Mouse (Mus musculus) stomach, embryonic 14.5 days (tissue): Measurements from ENCODE around the gene Col5a1. TPM values are rescaled to one million over a fixed set of nuclear protein-coding genes. Genes with fewer than 3 reads are reported as not detected.

Source experiments
- ATAC-seq: fragments of 200-750 bp; cut with Nextera tagmentation; 2 replicates; pipeline ENCODE4 v1.8.0; 2017; ENCODE audit warnings: low read depth, moderate TSS enrichment; ENCODE audit not compliant: insufficient number of reproducible peaks, insufficient read depth, low FRiP score
- H3K27ac ChIP-seq: fragments of 300-500 bp; sonication (generic); 2 replicates; pipeline ENCODE4 v1.5.1; 2014; ENCODE audit warnings: mild to moderate bottlenecking, low read length, moderate library complexity, mixed read lengths
- H3K27me3 ChIP-seq: fragments of 300-500 bp; sonication (generic); 2 replicates; pipeline ENCODE4 v1.6.1; 2014; ENCODE audit warnings: low read length, control low read depth, mixed read lengths; ENCODE audit not compliant: control insufficient read depth, insufficient read depth
- H3K36me3 ChIP-seq: fragments of 300-500 bp; sonication (generic); 2 replicates; pipeline ENCODE4 v1.6.1; 2014; ENCODE audit warnings: mild to moderate bottlenecking, control low read depth, low read length, moderate library complexity, mixed read lengths; ENCODE audit not compliant: control insufficient read depth, insufficient read depth
- H3K4me1 ChIP-seq: fragments of 300-500 bp; sonication (generic); 2 replicates; pipeline ENCODE4 v1.6.1; 2014; ENCODE audit warnings: low read length, control low read depth, mixed read lengths; ENCODE audit not compliant: control insufficient read depth, insufficient read depth
- H3K4me2 ChIP-seq: fragments of 300-500 bp; sonication (generic); replicated peaks from 2 replicates; pipeline ENCODE4 v1.6.1; 2014; ENCODE audit warnings: low read depth, low read length, control low read depth
- H3K4me3 ChIP-seq: fragments of 300-500 bp; sonication (generic); 2 replicates; pipeline ENCODE4 v1.5.1; 2014; ENCODE audit warnings: low read depth, low read length, control low read depth
- H3K9ac ChIP-seq: fragments of 300-500 bp; sonication (generic); replicated peaks from 2 replicates; pipeline ENCODE4 v1.6.1; 2014; ENCODE audit warnings: low read depth, mild to moderate bottlenecking, control low read depth, low read length, moderate library complexity, mixed read lengths
- H3K9me3 ChIP-seq: fragments of 300-500 bp; sonication (generic); 2 replicates; pipeline ENCODE4 v1.6.1; 2016; ENCODE audit warnings: low read depth, low read length, control low read depth; ENCODE audit not compliant: control insufficient read depth
- WGBS: fragments of 180-500 bp; shearing (Covaris S2); extraction: QIAGEN DNeasy Blood & Tissue Kit; methylation state at CpG from one replicate; pipeline ENCODE4 v1.1.7; 2014; 5-methylcytosine and 5-hydroxymethylcytosine counted together
- polyA plus RNA-seq: library from polyadenylated mRNA; unstranded; fragments of >200 nt; fragmentation: Nextera tagmentation; extraction: Ambion mirVana; gene quantifications from 2 replicates; pipeline ENCODE4 v1.2.1, GENCODE M21; 2014

Gene Col5a1
- polyA plus RNA-seq, 1 experiment from 2014 or later = 160 TPM

GRCm38 (mm10) chr2:28064339-28065080 is 178.3 kb downstream of the Col5a1 start:
- no peak overlapping the region for H3K4me2 ChIP-seq
- H3K27ac ChIP-seq = no peak overlapping the region
- H3K4me1 ChIP-seq = no peaks in the 10 kb centered on the region
- peak; percentile 49; the same call in 1 of the 2 replicates for ATAC-seq
- H3K27me3 ChIP-seq = no peaks in the 10 kb centered on the region
- H3K9me3 ChIP-seq = no peaks in the 10 kb centered on the region
- H3K9ac ChIP-seq = no peak overlapping the region
- H3K4me3 ChIP-seq = no peak overlapping the region
- WGBS = 64% methylated on average over 7 of the region's 7 CpGs
- no peaks in the 10 kb centered on the region for H3K36me3 ChIP-seq

- Histone ChIP-seq H3K4me3 (no peak overlapping the region), H3K4me1 (no peaks in the 10 kb centered on the region), H3K9me3 (no peaks in the 10 kb centered on the region), H3K36me3 (no peaks in the 10 kb centered on the region), H3K27ac (no peak overlapping the region), H3K27me3 (no peaks in the 10 kb centered on the region), H3K4me2 (no peak overlapping the region), H3K9ac (no peak overlapping the region)
- 77% methylated on average over 5 of the region's 5 CpGs for WGBS
- no peak for ATAC-seq
These were observed 178.9 kb downstream of the Col5a1 start for GRCm38 (mm10) chr2:28065081-28065651.

- H3K4me3 ChIP-seq = no peak overlapping the region
- ATAC-seq = no peak
- H3K9ac ChIP-seq = no peak overlapping the region
- H3K4me2 ChIP-seq = no peak overlapping the region
- H3K36me3 ChIP-seq = no peaks in the 10 kb centered on the region
- H3K27me3 ChIP-seq = no peaks in the 10 kb centered on the region
- WGBS = 69% methylated on average over 5 of the region's 5 CpGs
- no peaks in the 10 kb centered on the region for H3K4me1 ChIP-seq
- H3K9me3 ChIP-seq = no peaks in the 10 kb centered on the region
- no peak overlapping the region for H3K27ac ChIP-seq
These were observed 180.5 kb downstream of the Col5a1 start for GRCm38 (mm10) chr2:28066686-28067085.

- no peaks in the 10 kb centered on the region for H3K27me3 ChIP-seq
- 72% methylated on average over 6 of the region's 6 CpGs for WGBS
- H3K4me3 ChIP-seq = no peak overlapping the region
- H3K27ac ChIP-seq = no peak overlapping the region
- no peaks in the 10 kb centered on the region for H3K9me3 ChIP-seq
- no peak overlapping the region for H3K9ac ChIP-seq
- H3K4me1 ChIP-seq = no peaks in the 10 kb centered on the region
- no peaks in the 10 kb centered on the region for H3K36me3 ChIP-seq
- no peak for ATAC-seq
- no peak overlapping the region for H3K4me2 ChIP-seq
These were observed 180.9 kb downstream of the Col5a1 start for GRCm38 (mm10) chr2:28067175-28067574.

GRCm38 (mm10) chr2:28067821-28068536 is 181.8 kb downstream of the Col5a1 start:
- Histone ChIP-seq H3K9me3 (no peaks in the 10 kb centered on the region), H3K4me1 (no peaks in the 10 kb centered on the region), H3K27me3 (no peaks in the 10 kb centered on the region), H3K27ac (no peak overlapping the region), H3K4me3 (no peak overlapping the region), H3K36me3 (no peaks in the 10 kb centered on the region), H3K9ac (no peak overlapping the region), H3K4me2 (no peak overlapping the region)
- WGBS = 94% methylated on average over 2 of the region's 2 CpGs
- no peak for ATAC-seq

GRCm38 (mm10) chr2:28068537-28068878 is 182.3 kb downstream of the Col5a1 start:
- 80% methylated on average over 9 of the region's 9 CpGs for WGBS
- Histone ChIP-seq H3K36me3 (no peaks in the 10 kb centered on the region), H3K27ac (no peak overlapping the region), H3K4me3 (no peak overlapping the region), H3K9ac (no peak overlapping the region), H3K27me3 (no peaks in the 10 kb centered on the region), H3K4me1 (no peaks in the 10 kb centered on the region), H3K9me3 (no peaks in the 10 kb centered on the region), H3K4me2 (no peak overlapping the region)
- no peak; the same call in 1 of the 2 replicates for ATAC-seq

GRCm38 (mm10) chr2:28075616-28076187 is 189.5 kb downstream of the Col5a1 start:
- Histone ChIP-seq H3K4me3 (no peak overlapping the region), H3K27me3 (no peaks in the 10 kb centered on the region), H3K4me1 (no peaks in the 10 kb centered on the region), H3K9me3 (no peaks in the 10 kb centered on the region), H3K27ac (no peak overlapping the region), H3K4me2 (no peak overlapping the region), H3K9ac (no peak overlapping the region), H3K36me3 (no peaks in the 10 kb centered on the region)
- no peak for ATAC-seq
- 77% methylated on average over 7 of the region's 7 CpGs for WGBS

GRCm38 (mm10) chr2:28084768-28085167 is 198.5 kb downstream of the Col5a1 start, which contains the start of gene Fcnb:
Gene Fcnb (minus strand): TSS chr2:28084885.
- ATAC-seq = no peak
- no peak within 1 kb of the TSS for H3K27ac ChIP-seq
- H3K9me3 ChIP-seq = no peaks in the 10 kb centered on the region
- H3K4me1 ChIP-seq = 0 out of 2 replicates have a peak, but pooled peaks cover 4% of the 10 kb centered on the region
- H3K27me3 ChIP-seq = no peaks in the 10 kb centered on the region
- H3K36me3 ChIP-seq = no peaks in the 10 kb centered on the region
- WGBS = 83% methylated on average over 3 of the region's 3 CpGs
- no peak within 1 kb of the TSS for H3K4me3 ChIP-seq
- no peak within 1 kb of the TSS for H3K4me2 ChIP-seq
- H3K9ac ChIP-seq = no peak within 1 kb of the TSS
